Mouse (Mus musculus) heart, embryonic 10.5 days (tissue): ENCODE results near the gene Camsap1. TPM values are rescaled to one million over a fixed set of nuclear protein-coding genes. Genes with fewer than 3 reads are reported as not detected.
A peak's percentile ranks its signal among the peaks of the same experiment; 100 is the strongest.

Experiments used
- DNase-seq: peaks from one replicate; pipeline ENCODE4 v3.0.0-alpha.2; 2017; ENCODE audit warnings: low spot score
- H3K27ac ChIP-seq: fragments of 300-500 bp; sonication (generic); 2 replicates; pipeline ENCODE4 v1.5.1; 2016; ENCODE audit warnings: mild to moderate bottlenecking
- H3K27me3 ChIP-seq: fragments of 300-500 bp; sonication (generic); 2 replicates; pipeline ENCODE4 v1.6.1; 2016; ENCODE audit warnings: mild to moderate bottlenecking; ENCODE audit not compliant: poor library complexity, insufficient read depth, severe bottlenecking
- H3K36me3 ChIP-seq: fragments of 300-500 bp; sonication (generic); 2 replicates; pipeline ENCODE4 v1.6.1; 2016; ENCODE audit warnings: mild to moderate bottlenecking, moderate library complexity
- H3K4me1 ChIP-seq: fragments of 300-500 bp; sonication (generic); 2 replicates; pipeline ENCODE4 v1.6.1; 2016; ENCODE audit warnings: mild to moderate bottlenecking
- H3K4me3 ChIP-seq: fragments of 300-500 bp; sonication (generic); 2 replicates; pipeline ENCODE4 v1.5.1; 2016; ENCODE audit warnings: mild to moderate bottlenecking, moderate library complexity
- H3K9me3 ChIP-seq: fragments of 300-500 bp; sonication (generic); 2 replicates; pipeline ENCODE4 v1.6.1; 2016; ENCODE audit warnings: mild to moderate bottlenecking, moderate library complexity
- WGBS: fragments of 180-500 bp; shearing (Covaris S2); methylation state at CpG from one replicate; pipeline ENCODE4 v1.1.7; 2016; 5-methylcytosine and 5-hydroxymethylcytosine counted together
- polyA plus RNA-seq: library from polyadenylated mRNA; unstranded; fragments of >200 nt; fragmentation: Nextera tagmentation; extraction: Ambion mirVana; gene quantifications from 2 replicates; pipeline ENCODE4 v1.2.1, GENCODE M21; 2016

Gene Camsap1
- polyA plus RNA-seq, 1 experiment from 2014 or later: 13.9 TPM

DNA sequence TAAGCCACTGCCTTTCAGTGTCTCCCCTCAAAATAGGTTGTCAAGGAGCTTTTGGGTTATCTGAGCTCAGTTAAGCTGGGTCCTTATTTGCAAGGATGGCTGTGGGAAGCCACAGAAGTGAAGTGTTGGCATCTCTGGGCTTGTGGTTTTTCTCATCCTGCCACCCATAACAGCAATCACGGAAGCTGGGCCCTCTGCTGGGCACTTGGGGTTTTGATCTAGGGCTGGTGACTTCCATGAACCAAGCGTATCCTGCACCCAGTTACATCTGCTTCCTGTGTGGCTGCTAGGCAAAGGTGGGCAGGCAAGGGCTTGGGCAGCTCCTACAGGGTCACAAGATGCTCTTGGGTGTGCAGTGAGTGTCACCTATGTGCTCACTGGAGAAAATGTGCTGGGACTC is 69.8 kb downstream of the Camsap1 start:
- Histone ChIP-seq H3K4me3 (no peak overlapping the region), H3K36me3 (no peaks in the 10 kb centered on the region), H3K27me3 (peaks cover 16% of the 10 kb centered on the region), H3K4me1 (no peaks in the 10 kb centered on the region), H3K27ac (no peak overlapping the region), H3K9me3 (no peaks in the 10 kb centered on the region)
- no peak for DNase-seq
- WGBS: 45% methylated on average over 2 of the region's 2 CpGs

DNA sequence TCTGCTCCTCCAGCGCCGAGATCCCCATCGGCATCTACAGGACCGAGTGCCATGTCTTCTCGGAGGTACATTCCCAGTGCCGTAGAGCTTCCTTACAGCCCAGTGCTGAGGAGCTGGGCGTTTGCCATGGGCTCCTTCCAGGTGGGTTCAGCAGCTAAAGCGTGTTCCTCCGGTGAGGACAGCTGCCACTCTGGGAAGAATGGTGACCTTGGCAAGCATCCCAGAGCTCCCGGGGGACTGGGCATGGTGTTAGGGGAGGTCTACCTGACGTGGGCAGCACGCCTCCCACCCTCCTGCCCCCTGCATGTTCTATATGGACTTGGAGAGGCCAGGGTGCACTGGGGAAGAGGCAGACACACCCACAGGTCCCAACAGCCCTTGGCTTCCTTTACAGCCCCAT is 73.2 kb downstream of the Camsap1 start:
- Histone ChIP-seq H3K4me3 (no peak overlapping the region), H3K27me3 (peaks cover 16% of the 10 kb centered on the region), H3K9me3 (no peaks in the 10 kb centered on the region), H3K36me3 (no peaks in the 10 kb centered on the region), H3K27ac (no peak overlapping the region), H3K4me1 (no peaks in the 10 kb centered on the region)
- 81% methylated on average over 12 of the region's 12 CpGs for WGBS
- no peak for DNase-seq

DNA sequence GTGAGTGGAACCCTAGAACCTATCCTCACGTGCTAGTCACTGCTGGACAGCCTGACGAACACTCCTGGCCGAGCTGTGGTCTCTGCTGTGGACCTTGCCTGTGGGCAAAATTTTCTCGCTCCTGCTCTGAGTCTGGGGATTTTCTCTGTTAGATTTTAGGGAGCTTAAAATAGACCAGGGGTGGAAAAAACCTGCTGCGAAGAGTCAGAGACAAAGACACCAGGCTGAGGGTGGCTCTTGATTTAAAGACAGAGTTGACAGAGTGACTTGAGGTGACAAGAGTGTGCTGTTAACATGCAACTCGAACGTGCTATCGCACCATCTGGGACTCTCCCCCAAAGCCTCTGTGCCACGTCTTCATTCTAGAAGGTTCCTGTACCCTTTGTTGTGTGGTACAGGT is 84.1 kb downstream of the Camsap1 start:
- peaks cover 13% of the 10 kb centered on the region for H3K4me1 ChIP-seq
- H3K27me3 ChIP-seq: peaks cover 26% of the 10 kb centered on the region
- no peaks in the 10 kb centered on the region for H3K9me3 ChIP-seq
- H3K27ac ChIP-seq: no peak overlapping the region
- 61% methylated on average over 9 of the region's 9 CpGs for WGBS
- DNase-seq: no peak
- H3K36me3 ChIP-seq: no peaks in the 10 kb centered on the region
- H3K4me3 ChIP-seq: no peak overlapping the region

DNA sequence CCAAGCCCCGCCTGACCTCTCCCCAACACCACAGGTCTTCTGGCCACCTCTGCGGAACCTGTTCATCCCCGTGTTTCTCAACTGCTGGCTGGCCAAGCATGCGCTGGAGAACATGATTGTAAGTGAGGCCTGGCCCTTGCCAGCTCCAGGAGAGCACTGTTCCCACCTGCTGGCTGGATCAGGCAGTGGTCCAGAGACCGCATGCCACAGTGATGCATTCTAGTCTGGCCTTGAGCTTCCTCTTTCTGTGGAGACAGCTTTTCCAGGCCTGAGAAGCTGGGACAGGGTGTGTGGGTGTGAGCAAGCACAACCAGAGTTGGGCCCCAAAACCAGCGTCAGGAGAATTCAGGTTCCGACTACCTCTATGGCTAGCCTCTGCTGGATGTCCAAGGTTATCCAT is 90.6 kb downstream of the Camsap1 start:
- H3K4me1 ChIP-seq: peaks cover 5% of the 10 kb centered on the region; the same call in 1 of the 2 replicates
- WGBS: 81% methylated on average over 7 of the region's 7 CpGs
- no peaks in the 10 kb centered on the region for H3K9me3 ChIP-seq
- H3K27ac ChIP-seq: no peak overlapping the region
- H3K36me3 ChIP-seq: no peaks in the 10 kb centered on the region
- no peak for DNase-seq
- H3K4me3 ChIP-seq: no peak overlapping the region
- H3K27me3 ChIP-seq: peaks cover 34% of the 10 kb centered on the region

DNA sequence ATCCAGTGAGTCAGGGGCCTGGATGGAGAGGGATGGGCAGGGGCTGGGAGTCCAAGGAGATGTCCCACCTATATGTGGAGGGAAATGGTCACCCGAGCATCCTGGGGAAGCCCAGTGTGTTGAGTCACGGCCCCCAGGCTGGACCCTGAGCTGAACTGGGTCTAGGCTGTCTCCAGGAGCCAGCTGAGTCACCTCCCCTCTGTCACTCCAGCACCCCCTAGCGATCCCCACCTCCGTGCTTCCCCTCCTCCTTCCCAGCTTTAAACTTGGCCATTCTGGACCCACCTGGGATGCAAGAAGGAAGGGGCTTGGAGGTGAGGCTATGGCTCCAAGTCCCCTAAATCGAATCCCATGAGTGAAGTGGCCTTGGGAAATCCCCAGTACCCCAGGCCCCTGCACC is 94.9 kb downstream of the Camsap1 start:
- H3K9me3 ChIP-seq: no peaks in the 10 kb centered on the region
- H3K36me3 ChIP-seq: no peaks in the 10 kb centered on the region
- H3K4me3 ChIP-seq: no peak overlapping the region
- no peak for DNase-seq
- H3K4me1 ChIP-seq: no peaks in the 10 kb centered on the region
- H3K27me3 ChIP-seq: peaks cover 33% of the 10 kb centered on the region; the same call in 1 of the 2 replicates
- no peak overlapping the region for H3K27ac ChIP-seq
- 64% methylated on average over 5 of the region's 5 CpGs for WGBS

DNA sequence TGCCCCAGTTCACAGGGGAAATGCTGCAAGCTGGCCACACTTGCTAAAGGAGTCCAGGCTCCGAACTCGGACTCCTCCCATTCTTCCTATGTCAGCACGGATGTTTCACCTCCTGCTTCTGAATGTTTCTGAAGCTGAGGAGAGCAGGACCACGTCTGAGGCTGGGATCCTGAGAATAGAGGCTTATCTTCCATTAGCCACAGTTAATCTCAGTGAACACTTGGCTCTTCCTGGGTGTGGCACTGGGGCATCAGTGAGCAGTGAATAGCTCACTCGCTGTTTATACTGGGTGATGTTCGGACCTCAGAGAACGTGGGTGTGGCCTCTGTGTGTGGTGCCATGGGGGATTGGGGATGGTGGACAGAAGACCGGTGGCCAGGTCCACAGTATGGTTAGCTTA is 95.9 kb downstream of the Camsap1 start:
- DNase-seq: no peak
- Histone ChIP-seq H3K27me3 (peaks cover 33% of the 10 kb centered on the region; the same call in 1 of the 2 replicates), H3K9me3 (no peaks in the 10 kb centered on the region), H3K27ac (no peak overlapping the region), H3K4me1 (no peaks in the 10 kb centered on the region), H3K36me3 (no peaks in the 10 kb centered on the region), H3K4me3 (no peak overlapping the region)
- 45% methylated on average over 8 of the region's 8 CpGs for WGBS

DNA sequence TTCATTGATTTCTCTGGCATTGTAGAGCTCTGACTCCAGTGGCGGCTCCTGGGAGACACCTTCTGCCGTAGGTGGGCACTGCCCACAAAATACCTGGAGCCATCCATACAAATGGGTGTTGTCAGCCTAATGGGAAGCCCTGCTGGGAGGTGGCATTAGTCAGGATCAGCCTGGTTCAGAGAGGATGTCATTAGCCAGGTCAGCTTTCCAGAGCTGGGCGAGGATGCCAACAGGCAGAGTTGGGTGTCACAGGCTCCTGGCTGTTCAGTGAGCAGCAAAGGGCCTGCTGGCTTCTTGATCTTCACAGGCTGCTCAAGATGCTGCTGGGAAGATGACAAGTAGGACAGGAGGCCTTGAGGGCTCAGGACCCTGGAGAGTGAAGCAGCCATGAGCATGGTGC is 98.3 kb downstream of the Camsap1 start:
- WGBS: 84% methylated on average over 3 of the region's 3 CpGs
- H3K27ac ChIP-seq: no peak overlapping the region
- H3K4me3 ChIP-seq: no peak overlapping the region
- no peaks in the 10 kb centered on the region for H3K9me3 ChIP-seq
- no peaks in the 10 kb centered on the region for H3K36me3 ChIP-seq
- H3K27me3 ChIP-seq: peaks cover 25% of the 10 kb centered on the region
- DNase-seq: no peak
- H3K4me1 ChIP-seq: no peaks in the 10 kb centered on the region

DNA sequence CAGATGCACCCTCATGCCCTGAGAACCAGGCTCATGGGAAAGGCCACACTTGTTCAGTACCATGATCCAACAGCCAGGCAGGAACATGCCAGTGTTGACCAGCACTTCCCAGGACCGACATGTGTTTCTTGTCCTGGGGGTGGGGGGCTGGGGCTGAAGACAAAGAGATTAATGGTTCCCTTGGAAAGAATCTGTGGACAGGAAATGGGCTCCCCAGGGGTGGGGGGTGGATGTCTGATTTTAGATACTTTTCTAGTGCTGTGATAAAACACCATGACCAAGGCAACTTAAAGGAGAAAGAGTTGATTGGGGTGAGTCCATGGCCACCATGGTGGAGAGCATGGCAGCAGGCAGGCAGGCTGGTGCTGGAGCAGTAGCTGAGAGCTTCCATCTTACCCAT is 100.8 kb downstream of the Camsap1 start:
- Histone ChIP-seq H3K27ac (no peak overlapping the region), H3K9me3 (no peaks in the 10 kb centered on the region), H3K4me1 (peaks cover 10% of the 10 kb centered on the region), H3K4me3 (no peak overlapping the region), H3K36me3 (no peaks in the 10 kb centered on the region), H3K27me3 (peaks cover 42% of the 10 kb centered on the region)
- 56% methylated on average over 1 of the region's 1 CpGs for WGBS
- DNase-seq: no peak

DNA sequence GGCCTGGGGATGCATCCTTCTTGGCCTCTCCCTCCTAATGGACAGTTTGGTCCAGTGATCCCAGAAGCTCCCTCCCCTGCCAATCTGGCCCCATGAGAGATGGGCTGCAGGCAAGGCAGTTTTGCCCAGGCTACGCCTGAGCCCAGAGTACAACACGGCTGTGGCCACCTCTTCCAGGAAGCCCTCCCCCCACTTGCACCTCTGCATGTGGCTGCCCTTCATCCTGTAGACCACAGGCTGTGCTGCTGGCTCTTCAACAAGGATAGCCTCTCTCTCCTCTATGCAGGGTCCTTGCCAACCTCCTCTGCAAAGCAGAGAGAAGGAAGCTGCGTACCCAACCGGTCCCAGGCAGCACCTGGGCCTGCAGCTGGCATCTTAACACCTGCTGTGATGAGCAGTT is 104.0 kb downstream of the Camsap1 start:
- Histone ChIP-seq H3K27me3 (peaks cover 53% of the 10 kb centered on the region), H3K36me3 (no peaks in the 10 kb centered on the region), H3K4me3 (no peak overlapping the region), H3K27ac (no peak overlapping the region), H3K9me3 (no peaks in the 10 kb centered on the region), H3K4me1 (peaks cover 10% of the 10 kb centered on the region)
- DNase-seq: no peak
- WGBS: 62% methylated on average over 4 of the region's 4 CpGs

DNA sequence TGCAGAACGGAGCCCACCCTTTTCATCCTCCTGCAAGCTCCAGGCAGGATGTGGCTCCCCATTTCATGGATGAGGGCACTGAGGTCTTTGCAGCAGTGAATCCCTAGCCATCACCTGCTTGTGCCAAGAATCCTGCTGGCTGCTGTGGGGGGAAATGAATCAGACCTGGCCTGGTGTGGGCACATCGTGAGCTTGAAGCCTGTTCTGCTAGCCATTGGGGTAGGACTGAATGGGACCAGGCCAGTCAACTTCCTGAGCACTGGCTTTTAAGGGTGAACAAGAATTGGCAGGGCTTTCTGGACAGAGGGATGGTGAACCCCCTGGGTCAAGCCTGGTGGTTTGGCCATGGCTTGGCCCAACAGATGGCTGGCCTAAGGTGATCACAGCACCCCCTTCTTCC is 104.6 kb downstream of the Camsap1 start:
- peaks cover 10% of the 10 kb centered on the region for H3K4me1 ChIP-seq
- peaks cover 53% of the 10 kb centered on the region for H3K27me3 ChIP-seq
- H3K4me3 ChIP-seq: no peak overlapping the region
- 77% methylated on average over 2 of the region's 2 CpGs for WGBS
- no peaks in the 10 kb centered on the region for H3K9me3 ChIP-seq
- no peaks in the 10 kb centered on the region for H3K36me3 ChIP-seq
- no peak for DNase-seq
- H3K27ac ChIP-seq: no peak overlapping the region

DNA sequence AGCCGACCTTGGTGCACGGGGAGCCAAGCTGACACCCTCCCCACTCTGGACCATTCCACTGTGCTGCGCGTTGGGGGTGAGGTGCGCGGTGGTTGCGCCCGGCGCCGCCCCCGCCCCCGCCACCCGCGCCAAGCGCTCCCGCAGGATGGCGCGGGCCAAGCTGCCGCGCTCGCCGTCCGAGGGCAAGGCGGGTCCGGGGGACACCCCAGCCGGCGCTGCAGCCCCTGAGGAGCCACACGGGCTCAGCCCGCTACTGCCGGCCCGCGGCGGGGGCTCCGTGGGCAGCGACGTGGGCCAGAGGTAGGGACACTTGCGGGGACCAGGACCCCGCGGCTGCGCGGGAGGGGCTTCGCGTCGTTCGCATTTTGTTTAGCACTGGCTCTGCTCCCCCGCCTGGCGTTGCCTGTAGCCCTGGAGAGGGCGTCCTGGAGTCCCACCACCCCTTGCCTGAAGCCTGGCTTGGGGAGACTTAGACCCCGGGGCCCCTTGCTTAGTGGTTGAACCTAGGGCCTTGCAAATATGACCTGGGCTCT is 105.3 kb downstream of the Camsap1 start:
- 6% methylated on average over 49 of the region's 49 CpGs for WGBS
- peaks cover 53% of the 10 kb centered on the region for H3K27me3 ChIP-seq
- DNase-seq: no peak

DNA sequence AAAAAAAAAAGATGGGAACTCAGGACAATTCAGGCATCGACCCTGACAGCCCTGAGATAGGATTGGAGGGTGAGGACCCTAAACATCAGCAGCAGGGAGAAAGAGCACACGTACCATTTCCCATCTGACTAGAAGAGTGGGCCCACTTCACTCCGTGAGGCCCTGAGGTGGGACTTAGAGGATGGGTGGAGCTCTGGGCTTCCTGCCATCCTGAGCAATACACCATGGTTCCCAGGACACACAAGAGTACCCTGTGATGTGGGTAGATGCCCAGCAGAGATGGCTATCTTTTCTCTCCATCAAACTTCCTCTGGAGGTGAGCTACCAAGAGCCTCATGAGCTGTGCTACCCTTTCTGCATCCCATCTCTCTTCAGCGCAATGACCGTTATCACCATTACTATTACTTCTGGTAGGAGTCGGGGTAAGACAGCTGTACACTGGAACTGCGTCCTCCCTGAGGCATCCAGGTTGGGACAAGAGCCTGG is 105.8 kb downstream of the Camsap1 start:
- Histone ChIP-seq H3K4me3 (peak overlapping the region; percentile 55), H3K9me3 (no peaks in the 10 kb centered on the region), H3K4me1 (peaks cover 10% of the 10 kb centered on the region), H3K27me3 (peaks cover 53% of the 10 kb centered on the region), H3K36me3 (no peaks in the 10 kb centered on the region), H3K27ac (no peak overlapping the region)
- 25% methylated on average over 7 of the region's 7 CpGs for WGBS
- DNase-seq: no peak

More for the DNA sequence above, 105.3 kb downstream of the Camsap1 start:
- Histone ChIP-seq H3K4me3 (peak overlapping the region; percentile 55), H3K36me3 (no peaks in the 10 kb centered on the region), H3K27ac (no peak overlapping the region), H3K4me1 (peaks cover 10% of the 10 kb centered on the region), H3K9me3 (no peaks in the 10 kb centered on the region)
